Mouse (Mus musculus) monocyte, adult 59 days (primary cell): ENCODE measurements around the gene Sirt2. TPM values are rescaled to one million over a fixed set of nuclear protein-coding genes. Genes with fewer than 3 reads are reported as not detected.

ENCODE experiments used
- total RNA-seq, 2 experiments: library from RNA; stranded (reverse); gene quantifications; one replicate each; pipeline ENCODE4 v1.2.4; 2023

Gene Sirt2
- total RNA-seq, result 100 to 1,000 TPM in 1 of 2 experiments, 10 to 100 TPM in 1; 95.2 to 113 TPM

DNA sequence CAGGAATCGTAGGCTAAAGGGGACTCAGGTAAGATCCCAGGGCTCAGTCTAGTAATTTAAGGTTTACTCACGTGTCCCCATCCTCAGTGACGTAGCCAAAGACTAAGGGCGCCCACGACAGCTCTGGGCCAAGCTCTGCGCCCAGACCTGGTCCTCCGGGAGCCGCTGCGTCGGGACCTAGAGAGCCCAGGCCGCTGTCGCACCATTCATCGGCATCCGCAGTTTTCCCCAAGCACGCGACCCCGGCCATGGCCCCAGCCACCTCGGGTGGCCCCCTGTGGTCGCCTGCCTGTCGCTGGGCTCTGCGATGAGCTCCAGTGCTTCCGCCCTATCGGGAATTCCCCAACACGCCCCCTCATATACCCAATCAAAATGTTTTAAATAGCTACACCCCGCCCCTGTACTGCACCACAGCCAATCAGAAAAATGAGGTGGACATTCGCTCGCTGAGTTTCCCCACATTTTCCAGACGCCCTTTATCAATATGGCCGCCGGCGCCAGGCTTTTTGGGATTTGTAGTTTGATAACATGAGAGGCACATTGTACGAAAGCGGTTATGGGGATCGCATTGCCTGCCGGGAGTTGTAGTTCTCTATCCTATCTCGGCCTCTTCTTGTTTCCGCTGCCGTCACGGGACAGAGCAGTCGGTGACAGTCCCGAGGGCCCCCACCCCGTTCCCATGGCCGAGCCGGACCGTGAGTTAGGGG, at the start of gene Sirt2:
Sirt2 (plus strand) TSS at position 563 of the 707 bp plus-strand sequence.

DNA sequence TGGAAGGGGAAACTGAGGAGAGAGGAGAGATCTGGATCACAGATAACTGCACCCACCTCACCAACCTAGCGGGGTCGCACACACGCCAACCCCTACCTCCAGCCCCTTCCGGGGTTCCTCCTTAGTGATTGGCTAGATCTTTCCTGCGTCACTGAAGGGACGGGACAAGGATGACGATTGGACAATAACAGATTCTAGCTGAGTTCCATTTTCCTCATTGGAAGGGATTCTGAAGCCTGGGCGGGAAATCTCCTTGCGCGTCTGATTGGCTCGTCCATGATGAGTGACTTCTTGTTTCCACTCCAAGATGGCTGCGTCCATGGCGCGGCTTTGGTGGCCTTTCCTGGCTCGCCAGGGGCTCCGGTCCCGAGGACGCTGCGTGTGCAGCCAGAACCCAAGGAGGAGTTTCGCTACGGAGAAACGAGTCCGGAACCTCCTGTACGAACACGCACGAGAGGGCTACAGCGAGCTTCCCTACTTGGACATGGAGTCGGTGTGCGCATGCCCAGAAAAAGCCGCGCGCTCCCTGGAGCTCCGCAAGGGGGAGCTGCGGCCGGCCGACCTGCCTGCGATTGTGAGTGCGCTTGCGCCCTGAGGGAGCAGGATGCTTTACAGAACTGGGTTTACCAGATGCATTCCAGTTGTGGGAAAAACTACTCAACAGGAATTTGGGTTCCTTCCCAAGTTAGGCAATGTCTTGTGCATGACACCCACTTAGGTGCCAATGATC, 24.7 kb upstream of the Sirt2 start, which contains the start of the genes Mrps12 and Sars2:
Mrps12 (minus strand) TSS at position 112 of the 730 bp plus-strand sequence.
Sars2 (plus strand) TSS at position 284 of the 730 bp plus-strand sequence.

DNA sequence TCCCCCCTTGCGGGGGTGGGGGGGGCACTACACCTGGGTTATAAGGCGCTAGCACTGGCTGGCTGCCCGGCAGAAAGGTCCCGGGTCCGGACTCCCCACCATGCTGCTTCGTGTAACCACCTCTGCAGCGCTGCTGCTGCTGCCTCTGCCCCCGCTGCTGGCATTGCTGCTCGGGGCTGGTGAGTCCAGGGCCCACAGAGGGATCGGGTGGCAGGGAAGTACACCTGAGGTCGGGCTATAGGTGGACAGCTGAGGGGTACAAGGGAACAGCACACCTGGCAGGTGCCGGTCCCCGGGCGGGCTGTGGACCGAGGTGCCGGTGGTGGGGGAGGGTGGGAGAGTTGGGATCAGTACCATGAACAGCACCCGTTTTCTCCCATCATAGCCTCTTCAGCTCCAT, 10.5 kb upstream of the Sirt2 start, which contains the start of gene Ccer2:
Ccer2 (plus strand) TSS at position 96 of the 400 bp plus-strand sequence.

DNA sequence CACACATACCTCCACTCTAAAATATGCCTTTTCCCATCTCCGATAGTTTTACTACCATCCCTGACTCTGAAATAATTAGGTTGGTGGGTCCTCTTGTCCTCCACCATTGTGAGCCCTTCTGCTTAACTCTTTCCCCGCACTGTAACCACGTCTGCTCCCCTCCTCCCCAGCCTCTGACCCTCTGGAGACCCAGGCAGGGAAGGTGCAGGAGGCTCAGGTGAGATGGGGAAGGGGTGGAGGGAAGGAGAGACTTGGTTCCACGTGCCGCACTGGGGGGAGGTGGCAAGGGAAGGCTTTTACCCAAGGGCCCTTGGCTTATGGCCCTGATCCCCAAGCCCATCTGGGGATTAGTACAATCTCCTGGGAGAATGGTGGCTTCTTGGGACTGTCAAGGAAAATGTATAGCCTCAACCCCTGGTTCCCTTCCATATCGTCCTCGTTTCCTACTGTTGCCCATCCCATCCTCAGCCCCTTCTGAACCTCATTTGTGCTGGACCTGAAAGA, 979 bp downstream of the Sirt2 start, which contains the start of gene Nfkbib:
Nfkbib (minus strand) TSS at position 51 of the 504 bp plus-strand sequence.

DNA sequence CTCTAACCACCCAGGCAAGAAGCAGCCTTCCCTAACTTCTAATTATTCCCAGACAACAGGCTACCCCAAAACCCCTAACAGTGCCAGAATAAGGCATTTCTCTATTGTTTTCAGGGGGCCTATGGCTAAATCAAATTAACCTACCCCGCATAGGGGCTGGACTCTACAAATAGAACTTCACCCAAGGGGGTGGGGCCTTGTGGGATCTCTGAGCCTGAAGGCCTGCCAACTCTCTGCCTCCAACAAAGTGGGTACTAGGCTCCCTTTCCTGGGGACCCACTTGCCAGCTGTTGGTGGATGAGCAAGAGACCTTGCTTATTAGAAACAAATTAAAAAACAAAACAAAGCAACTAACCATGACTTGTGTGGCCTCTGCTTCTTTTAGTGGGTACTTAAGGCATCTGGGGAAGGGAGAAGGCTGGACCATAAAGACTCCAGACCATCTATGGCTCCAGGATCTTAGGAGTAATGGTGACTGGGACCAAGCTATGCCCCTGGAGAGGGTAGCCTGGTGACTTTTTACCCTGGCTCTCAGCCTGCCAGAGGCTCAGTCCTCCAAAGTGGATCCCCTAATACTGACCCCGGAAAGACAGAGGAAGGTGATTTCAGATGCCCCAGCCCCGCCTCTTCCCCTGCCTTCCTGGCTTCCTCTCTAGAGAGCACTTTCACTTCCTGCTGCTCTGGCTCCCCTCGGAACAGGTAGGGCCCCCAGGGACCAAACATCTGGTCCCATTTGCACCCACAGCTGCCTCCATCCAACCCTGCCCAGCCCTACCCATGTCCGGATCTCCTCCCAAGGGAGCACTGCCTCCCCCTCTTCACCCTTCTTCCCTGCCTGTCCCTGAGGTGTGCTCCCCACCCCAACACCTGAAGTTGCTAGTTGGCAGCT, 22.0 kb downstream of the Sirt2 start, which contains the start of gene Rinl:
Rinl (plus strand) TSS at position 663 of the 889 bp plus-strand sequence.

DNA sequence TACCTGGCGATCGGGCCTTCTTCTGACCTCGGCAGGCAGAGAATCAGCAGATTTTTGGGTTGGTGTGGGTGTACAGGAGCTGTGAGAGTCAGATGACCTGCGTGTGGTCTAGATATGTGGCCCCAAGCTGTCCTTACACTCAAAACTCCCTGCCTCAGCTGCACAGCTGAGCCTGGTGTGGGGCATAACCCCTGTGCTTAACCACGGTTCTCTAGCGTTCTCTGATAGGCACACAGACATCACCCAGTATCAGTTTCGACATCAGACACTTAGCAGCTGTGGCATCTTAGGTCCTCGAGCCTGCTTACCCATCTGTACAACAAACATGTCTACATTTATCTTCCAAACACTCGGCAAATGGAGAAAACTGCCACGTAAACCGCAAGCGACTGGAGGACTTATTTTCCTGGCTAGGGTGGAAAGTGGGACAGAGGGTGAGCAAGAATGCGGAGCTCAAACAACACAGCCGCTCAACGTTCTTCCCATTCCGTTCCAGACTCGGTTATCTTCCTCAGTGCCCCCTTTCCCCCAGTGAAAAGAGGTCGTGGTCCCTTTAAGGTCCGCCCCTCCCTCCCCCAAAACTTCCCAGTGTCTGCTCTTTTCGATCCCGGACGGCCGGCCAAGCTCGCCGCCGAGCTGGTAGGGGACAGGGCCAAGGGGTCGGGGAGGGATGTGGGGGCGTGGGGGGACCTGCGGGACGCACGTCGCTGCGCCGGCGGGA, 41.8 kb downstream of the Sirt2 start, which contains the start of gene Hnrnpl:
Hnrnpl (plus strand) TSS at position 321 of the 721 bp plus-strand sequence.

DNA sequence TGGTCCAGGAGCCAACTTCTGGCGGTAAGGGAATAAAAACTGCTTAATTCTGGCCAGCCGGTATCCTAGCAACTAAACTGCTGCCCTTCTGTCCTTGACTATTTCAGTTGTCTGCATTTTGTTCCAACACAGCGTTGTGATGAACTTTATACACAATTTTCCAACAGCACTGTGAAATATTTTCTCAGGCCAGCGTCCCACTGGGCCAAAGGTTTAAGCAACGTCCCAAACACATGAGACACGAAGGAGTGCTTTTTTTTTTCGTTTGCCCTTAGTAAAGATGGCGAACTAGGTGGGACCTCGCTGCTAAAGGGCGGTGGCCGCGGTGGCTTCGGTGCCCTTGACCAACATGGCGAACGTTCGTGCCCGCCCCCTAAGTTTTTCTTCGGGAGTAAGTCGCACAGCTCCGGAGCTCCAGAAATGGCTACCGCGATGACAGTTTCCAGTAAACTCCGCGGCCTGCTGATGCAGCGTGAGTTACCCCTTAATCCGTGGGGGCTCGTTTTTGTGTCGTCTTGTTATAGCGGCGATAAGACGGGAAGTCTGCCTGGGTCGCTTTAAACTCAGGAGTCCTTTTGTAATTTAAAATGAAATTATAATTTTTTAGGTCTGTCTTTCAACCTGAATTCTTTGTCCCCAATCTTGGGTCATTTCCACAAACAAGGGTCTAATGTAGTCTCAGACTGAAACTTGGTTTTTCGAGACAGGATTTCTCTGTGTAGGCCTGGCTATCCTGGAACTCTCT, 58.6 kb downstream of the Sirt2 start, which contains the start of gene Ech1:
Ech1 (plus strand) TSS at position 277 of the 745 bp plus-strand sequence.

DNA sequence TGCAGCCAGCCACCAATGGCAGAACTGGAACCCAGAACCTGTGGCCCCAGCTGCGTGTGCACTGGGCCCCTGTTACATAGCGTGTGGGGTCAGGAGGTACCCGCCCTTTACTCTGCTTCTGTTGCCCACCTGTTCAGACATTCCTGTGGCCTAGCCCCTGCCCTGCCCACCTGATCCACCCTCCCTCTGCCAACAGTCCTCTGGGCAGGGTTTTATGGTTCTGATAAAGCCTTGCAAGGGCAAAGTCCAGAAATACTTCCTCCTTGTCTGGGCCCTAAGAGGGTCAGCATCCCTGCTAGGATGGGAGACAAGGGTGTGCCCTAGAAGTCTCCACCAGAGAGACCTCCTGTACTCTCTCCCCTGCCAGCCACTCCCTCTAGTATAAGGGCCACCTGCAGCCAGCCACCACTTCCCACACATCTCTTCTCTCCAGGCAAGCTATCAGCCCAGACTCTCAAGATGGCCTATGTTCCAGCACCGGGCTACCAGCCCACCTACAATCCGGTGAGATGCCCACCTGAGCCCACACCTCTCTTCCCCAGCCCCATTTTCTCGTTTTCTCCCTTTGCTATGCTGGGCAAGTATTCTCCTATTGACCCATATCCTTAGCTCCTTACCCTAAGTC, 67.3 kb downstream of the Sirt2 start, which contains the start of gene Lgals4:
Lgals4 (plus strand) TSS at position 132 of the 625 bp plus-strand sequence.

Other genes with a start within 250 kb of the Sirt2 start
- not detected for gene Ifnl3, start 243.9 kb upstream of the Sirt2 start, total RNA-seq
- not detected for gene Sycn, start 225.8 kb upstream of the Sirt2 start, total RNA-seq
- gene Nccrp1, start 219.5 kb upstream of the Sirt2 start, total RNA-seq, result 1 to 10 TPM; 1.5 to 2.3 TPM
- gene Samd4b, start 168.6 kb upstream of the Sirt2 start, total RNA-seq, result 10 to 100 TPM; 59.5 to 62.7 TPM
- 10 to 100 TPM; 30.1 to 35.2 TPM for gene Pak4, start 168.6 kb upstream of the Sirt2 start, total RNA-seq
- gene Acp7, start 135.4 kb upstream of the Sirt2 start, total RNA-seq, result not detected
- not detected for gene Fbxo27, start 73.9 kb upstream of the Sirt2 start, total RNA-seq
- gene Fbxo17, start 49.9 kb upstream of the Sirt2 start, total RNA-seq, result under 1 TPM; 0.94 to 1.00 TPM
- 10 to 100 TPM; 19.5 to 25.1 TPM for gene Mrps12, start 24.9 kb upstream of the Sirt2 start, total RNA-seq
- 10 to 100 TPM in 1 of 2 experiments, 1 to 10 TPM in 1; 8.9 to 12.5 TPM for gene Sars2, start 24.7 kb upstream of the Sirt2 start, total RNA-seq
- gene Ccer2, start 10.6 kb upstream of the Sirt2 start, total RNA-seq, result not detected
- 100 to 1,000 TPM; 127 to 137 TPM for gene Nfkbib, start 777 bp downstream of the Sirt2 start, total RNA-seq
- gene Rinl, start 22.2 kb downstream of the Sirt2 start, total RNA-seq, result 10 to 100 TPM; 16.0 to 20.8 TPM
- gene Hnrnpl, start 41.8 kb downstream of the Sirt2 start, total RNA-seq, result 100 to 1,000 TPM; 416 to 451 TPM
- 10 to 100 TPM; 68.4 to 69.6 TPM for gene Ech1, start 58.5 kb downstream of the Sirt2 start, total RNA-seq
- gene Lgals4, start 67.1 kb downstream of the Sirt2 start, total RNA-seq, result 1 to 10 TPM; 3.2 to 3.9 TPM
- 1 to 10 TPM in 1 of 2 experiments, not detected in 1; 1.2 TPM for gene Lgals7, start 97.1 kb downstream of the Sirt2 start, total RNA-seq
- gene Capn12, start 114.7 kb downstream of the Sirt2 start, total RNA-seq, result not detected
- gene Actn4, start 195.6 kb downstream of the Sirt2 start, total RNA-seq, result 100 to 1,000 TPM; 108 to 133 TPM
- gene Eif3k, start 215.1 kb downstream of the Sirt2 start, total RNA-seq, result 100 to 1,000 TPM; 279 to 296 TPM
- gene Map4k1, start 215.3 kb downstream of the Sirt2 start, total RNA-seq, result 10 to 100 TPM; 78.6 to 81.8 TPM